Mouse (Mus musculus): Measurements from ENCODE around the gene Lipo3. TPM values are rescaled to one million over a fixed set of nuclear protein-coding genes. Genes with fewer than 3 reads are reported as not detected.

The Lipo3 gene
- polyA plus RNA-seq (2017; shearing (Covaris generic)) = 6.4 TPM

DNA sequence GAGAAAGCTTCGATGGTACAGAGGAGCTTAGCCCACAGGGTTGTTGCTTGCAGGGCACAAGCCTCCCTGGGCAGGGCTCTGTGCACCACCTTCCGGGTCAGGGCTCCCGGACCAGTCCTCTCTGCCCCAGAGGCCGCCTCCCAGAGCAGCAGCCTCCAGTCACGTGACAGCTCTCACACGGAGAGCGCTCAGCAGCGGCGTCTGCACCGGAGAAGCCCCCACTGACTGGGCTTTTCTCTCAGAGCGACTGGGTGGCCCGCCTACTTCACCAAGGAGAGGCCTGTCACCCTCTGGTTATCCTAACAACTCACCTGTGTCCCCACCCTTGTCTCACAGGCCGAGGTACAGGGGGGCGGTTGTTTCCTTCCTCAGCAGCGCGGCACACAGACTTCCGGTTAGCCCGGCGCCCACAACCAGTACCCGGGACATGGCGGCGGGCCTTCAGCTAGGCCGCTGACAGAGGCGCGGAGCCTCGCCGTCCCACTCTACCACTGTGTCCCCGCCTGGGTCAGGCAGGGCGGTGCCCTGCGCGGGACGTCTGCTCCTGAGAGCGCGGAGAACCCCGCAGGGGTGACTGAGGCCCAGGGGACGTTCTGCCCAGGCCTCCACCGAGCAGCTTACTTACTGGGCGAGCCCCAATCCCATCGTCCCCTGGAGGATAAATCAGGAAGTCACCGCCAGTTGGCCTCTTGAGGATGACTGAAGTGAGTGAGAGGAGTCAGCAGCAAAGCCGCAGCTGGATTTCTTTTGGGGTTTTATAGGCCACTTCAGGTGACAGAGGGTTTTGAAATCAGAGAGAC, at the start of gene Lipo3:
Gene Lipo3, minus strand, starts transcription at position 665 of the 800 bp plus-strand sequence.

DNA sequence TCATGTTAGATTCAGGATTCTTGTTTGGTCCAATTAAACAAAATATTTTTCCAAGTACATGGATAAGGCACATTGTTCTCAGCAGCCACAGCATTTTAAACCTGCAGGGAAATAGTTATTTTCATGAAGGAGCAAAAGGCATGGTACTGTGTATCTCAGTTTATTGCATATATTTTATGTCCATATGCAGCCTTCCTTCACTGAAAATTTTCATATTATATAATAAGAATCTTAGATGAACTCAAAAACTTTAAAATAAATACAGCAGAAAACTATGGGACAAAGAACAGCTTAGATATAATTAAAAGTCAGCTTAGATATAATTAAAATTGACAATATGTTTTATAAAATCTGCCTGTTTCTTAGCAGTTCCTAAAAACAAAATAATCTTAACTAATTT, 25.6 kb upstream of the Lipo3 start, which contains the start of gene Lipo1:
Gene Lipo1, minus strand, starts transcription at position 101 of the 400 bp plus-strand sequence.

DNA sequence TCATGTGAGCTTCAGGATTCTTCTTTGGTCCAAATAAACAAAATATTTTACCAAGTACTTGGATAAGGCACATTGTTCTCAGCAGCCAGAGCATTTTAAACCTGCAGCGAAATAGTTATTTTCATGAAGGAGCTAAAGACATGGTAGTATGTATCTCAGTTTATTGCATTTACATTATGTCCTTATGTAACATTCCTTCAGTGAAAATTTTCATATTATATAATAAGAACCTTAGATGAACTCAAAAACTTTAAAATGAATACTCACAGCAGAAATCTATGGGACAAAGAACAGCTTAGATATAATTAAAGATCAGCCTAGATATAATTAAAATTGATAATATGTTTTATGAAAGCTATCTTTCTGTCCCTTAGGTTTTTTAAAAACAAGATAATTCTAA, 10.5 kb downstream of the Lipo3 start, which contains the start of gene Lipo2:
Gene Lipo2, minus strand, starts transcription at position 101 of the 400 bp plus-strand sequence.

DNA sequence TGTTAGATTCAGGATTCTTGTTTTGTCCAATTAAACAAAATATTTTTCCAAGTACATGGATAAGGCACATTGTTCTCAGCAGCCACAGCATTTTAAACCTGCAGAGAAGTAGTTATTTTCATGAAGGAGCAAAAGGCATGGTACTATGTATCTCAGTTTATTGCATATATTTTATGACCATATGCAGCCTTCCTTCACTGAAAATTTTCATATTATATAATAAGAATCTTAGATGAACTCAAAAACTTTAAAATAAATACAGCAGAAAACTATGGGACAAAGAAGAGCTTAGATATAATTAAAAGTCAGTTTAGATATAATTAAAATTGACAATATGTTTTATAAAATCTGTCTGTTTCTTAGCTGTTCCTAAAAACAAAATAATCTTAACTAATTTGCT, 136.6 kb downstream of the Lipo3 start, which contains the start of gene Gm8978:
Gene Gm8978, minus strand, starts transcription at position 101 of the 400 bp plus-strand sequence.

DNA sequence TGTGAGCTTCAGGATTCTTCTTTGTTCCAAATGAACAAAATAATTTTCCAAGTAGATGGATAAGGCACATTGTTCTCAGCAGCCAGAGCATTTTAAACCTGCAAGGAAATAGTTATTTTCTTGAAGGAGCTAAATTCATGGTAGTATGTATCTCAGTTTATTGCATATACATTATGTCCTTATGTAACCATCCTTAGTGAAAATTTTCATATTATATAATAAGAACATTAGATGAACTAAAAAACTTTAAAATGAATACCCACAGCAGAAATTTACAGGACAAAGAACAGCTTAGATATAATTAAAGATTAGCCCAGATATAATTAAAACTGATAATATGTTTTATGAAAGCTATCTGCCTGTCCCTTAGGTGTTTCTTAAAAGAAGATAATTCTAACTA, 244.1 kb downstream of the Lipo3 start, which contains the start of gene Lipo4:
Gene Lipo4, minus strand, starts transcription at position 101 of the 400 bp plus-strand sequence.

Other genes with a start within 250 kb of the Lipo3 start
- gene Lipo4, start 244.2 kb downstream of the Lipo3 start, polyA plus RNA-seq (2017; shearing (Covaris generic)) = not detected
- gene Gm8978, start 136.7 kb downstream of the Lipo3 start, polyA plus RNA-seq (2017; shearing (Covaris generic)) = not detected
- not detected for gene Lipo2, start 10.6 kb downstream of the Lipo3 start, polyA plus RNA-seq (2017; shearing (Covaris generic))
- not detected for gene Lipo1, start 25.5 kb upstream of the Lipo3 start, polyA plus RNA-seq (2017; shearing (Covaris generic))
- gene Lipf, start 199.2 kb upstream of the Lipo3 start, polyA plus RNA-seq (2017; shearing (Covaris generic)) = not detected
- not detected for gene Lipk, start 246.3 kb upstream of the Lipo3 start, polyA plus RNA-seq (2017; shearing (Covaris generic))